Mouse (Mus musculus) gastrocnemius, postnatal 4 days (tissue): ENCODE results near the gene Mylip. TPM values are rescaled to one million over a fixed set of nuclear protein-coding genes. Genes with fewer than 3 reads are reported as not detected.

ENCODE experiments used
- DNase-seq, 2 experiments: peaks; one replicate each; pipeline ENCODE4 v3.0.0; 2021 to 2022; ENCODE audit warnings: low spot score in 2 of 2, mixed read lengths in 2 of 2
- total RNA-seq, 2 experiments: library from RNA; stranded (reverse); gene quantifications; 2 replicates each; pipeline ENCODE4 v1.2.3; 2021

The Mylip gene
- total RNA-seq, 2 experiments from 2014 or later: 8.3 to 11.5 TPM

- DNase-seq: peak in 1 of 2 experiments; percentile 49
These were observed 895 bp downstream of the Mylip start for GRCm38 (mm10) chr13:45390312-45390961.

GRCm38 (mm10) chr13:45390962-45391853 lies 1.7 kb downstream of the Mylip start:
- peak in 1 of 2 experiments; percentile 28 for DNase-seq

- peak; percentile 32 to 63 for DNase-seq
These were observed 2.4 kb downstream of the Mylip start for GRCm38 (mm10) chr13:45391854-45392454.

GRCm38 (mm10) chr13:45394221-45394768 lies 4.8 kb downstream of the Mylip start:
- DNase-seq: no peak

- no peak for DNase-seq
These were observed 7.2 kb downstream of the Mylip start for GRCm38 (mm10) chr13:45396724-45397123.

- no peak for DNase-seq
These were observed 7.7 kb downstream of the Mylip start for GRCm38 (mm10) chr13:45397240-45397639.

- no peak for DNase-seq
These were observed 8.6 kb downstream of the Mylip start for GRCm38 (mm10) chr13:45397896-45398805.

- no peak for DNase-seq
These were observed 11.2 kb downstream of the Mylip start for GRCm38 (mm10) chr13:45400700-45401099.

- DNase-seq: no peak
These were observed 12.3 kb downstream of the Mylip start for GRCm38 (mm10) chr13:45401816-45402215.

- no peak for DNase-seq
These were observed 12.9 kb downstream of the Mylip start for GRCm38 (mm10) chr13:45402316-45403039.

- no peak for DNase-seq
These were observed 14.7 kb downstream of the Mylip start for GRCm38 (mm10) chr13:45404269-45404668.

GRCm38 (mm10) chr13:45405194-45405810 lies 15.8 kb downstream of the Mylip start:
- DNase-seq: no peak

- no peak for DNase-seq
These were observed 16.7 kb downstream of the Mylip start for GRCm38 (mm10) chr13:45406289-45406688.

- DNase-seq: no peak
These were observed 17.2 kb downstream of the Mylip start for GRCm38 (mm10) chr13:45406703-45407102.

- DNase-seq: no peak
These were observed 21.4 kb downstream of the Mylip start for GRCm38 (mm10) chr13:45410936-45411335.

- DNase-seq: no peak
These were observed 23.5 kb downstream of the Mylip start for GRCm38 (mm10) chr13:45413066-45413465.

GRCm38 (mm10) chr13:45414031-45414430 lies 24.5 kb downstream of the Mylip start:
- DNase-seq: no peak

GRCm38 (mm10) chr13:45416621-45417057 lies 27.1 kb downstream of the Mylip start:
- DNase-seq: no peak

GRCm38 (mm10) chr13:45418986-45419385 lies 29.4 kb downstream of the Mylip start:
- no peak for DNase-seq
